Mouse (Mus musculus): ENCODE data around the gene Xrcc6.

The Xrcc6 gene

GRCm38 (mm10) chr15:82022535-82023088 is 35.0 kb downstream of the Xrcc6 start:
- DNase-seq: no peak

DNA sequence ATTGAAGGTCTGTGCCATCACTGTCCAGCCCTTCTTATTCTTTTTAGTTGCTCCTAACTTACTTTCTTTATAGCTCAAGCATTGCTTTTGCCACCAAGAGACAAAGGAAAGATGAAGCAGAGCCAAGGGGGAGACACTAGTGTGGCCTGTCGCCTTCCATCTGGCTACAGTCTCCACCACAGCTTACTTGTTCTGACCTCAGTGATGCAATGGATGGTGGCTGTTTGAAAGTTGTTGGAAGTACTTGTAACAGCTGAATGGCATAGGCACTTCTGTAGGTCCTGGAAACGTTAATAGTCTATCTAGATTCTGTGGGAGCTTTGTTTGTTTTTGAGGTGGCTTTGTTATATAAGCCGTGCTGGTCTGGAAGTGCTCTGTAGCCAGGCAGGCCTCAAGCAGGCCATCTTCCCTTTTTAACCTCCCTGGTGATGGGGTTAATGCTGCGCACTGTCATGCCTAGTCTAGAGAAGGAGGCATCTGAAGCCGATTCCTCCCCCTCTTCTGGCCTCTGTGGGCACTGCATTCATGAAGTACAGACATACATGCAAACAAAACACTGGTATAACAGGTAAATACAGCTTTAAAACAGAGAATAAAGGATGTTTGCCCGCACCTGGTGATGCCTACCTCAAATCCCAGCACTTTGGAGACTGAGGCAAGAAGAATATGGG is 36.5 kb downstream of the Xrcc6 start:
- DNase-seq: no peak

DNA sequence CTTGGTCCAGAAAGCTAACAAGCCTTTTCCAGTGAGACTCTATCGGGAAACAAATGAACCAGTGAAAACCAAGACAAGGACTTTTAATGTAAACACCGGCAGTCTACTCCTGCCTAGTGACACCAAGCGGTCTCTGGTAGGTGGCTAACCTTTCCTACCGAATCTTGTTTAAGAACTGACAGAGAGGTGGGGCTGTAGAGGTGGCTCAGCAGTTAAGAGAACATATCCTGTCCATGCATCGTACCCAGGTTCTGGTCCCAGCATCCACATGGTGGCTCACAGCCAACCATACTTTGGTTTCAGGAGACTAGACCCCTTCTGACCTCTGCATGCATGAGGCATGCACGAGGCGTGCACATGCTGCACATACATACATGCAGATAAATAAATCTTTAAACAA is 39.6 kb downstream of the Xrcc6 start:
- no peak for DNase-seq

DNA sequence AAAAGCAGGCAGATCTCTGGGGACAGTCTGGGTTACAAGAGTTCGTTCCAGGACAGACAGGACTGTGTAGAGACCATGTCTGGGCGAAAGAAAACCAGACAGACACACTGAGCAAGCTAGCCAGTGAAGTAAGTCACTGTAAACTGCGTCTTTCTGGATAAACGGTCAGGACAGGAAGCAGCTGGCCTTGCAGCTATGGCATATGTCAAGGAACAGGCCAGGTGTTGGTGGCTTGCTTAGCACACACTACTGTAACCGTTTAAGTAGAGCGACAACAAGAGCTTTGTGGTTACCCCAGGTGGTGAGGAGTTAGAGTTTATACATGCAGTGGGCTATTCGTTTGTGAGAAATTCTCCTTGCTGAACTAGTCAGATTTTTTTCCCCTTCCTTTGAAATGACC is 40.1 kb downstream of the Xrcc6 start:
- no peak for DNase-seq

- DNase-seq: no peak
Measured at GRCm38 (mm10) chr15:82032386-82032785, 44.8 kb downstream of the Xrcc6 start.

DNA sequence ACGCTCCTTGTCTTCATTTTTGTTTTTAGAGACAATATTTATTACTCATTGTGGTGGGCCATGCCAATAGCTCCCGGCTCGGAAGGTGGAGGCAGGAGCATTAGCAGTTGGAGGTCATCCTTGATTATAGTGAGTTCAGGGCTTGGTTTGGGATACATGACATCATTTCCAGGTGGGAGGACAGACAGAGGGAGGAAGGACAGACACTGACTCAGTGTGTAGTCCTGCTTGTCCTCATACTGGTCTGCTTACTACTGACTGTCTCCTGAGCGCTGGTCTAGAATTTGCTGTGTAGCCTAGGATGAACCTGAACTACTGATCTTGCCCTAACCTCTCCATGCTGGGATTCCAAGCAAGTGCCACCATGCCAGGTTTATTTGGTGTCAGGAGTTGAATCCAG is 46.1 kb downstream of the Xrcc6 start, which contains the start of gene Desi1:
Gene Desi1, minus strand, starts transcription at position 101 of the 400 bp plus-strand sequence.
- no peak for DNase-seq

DNA sequence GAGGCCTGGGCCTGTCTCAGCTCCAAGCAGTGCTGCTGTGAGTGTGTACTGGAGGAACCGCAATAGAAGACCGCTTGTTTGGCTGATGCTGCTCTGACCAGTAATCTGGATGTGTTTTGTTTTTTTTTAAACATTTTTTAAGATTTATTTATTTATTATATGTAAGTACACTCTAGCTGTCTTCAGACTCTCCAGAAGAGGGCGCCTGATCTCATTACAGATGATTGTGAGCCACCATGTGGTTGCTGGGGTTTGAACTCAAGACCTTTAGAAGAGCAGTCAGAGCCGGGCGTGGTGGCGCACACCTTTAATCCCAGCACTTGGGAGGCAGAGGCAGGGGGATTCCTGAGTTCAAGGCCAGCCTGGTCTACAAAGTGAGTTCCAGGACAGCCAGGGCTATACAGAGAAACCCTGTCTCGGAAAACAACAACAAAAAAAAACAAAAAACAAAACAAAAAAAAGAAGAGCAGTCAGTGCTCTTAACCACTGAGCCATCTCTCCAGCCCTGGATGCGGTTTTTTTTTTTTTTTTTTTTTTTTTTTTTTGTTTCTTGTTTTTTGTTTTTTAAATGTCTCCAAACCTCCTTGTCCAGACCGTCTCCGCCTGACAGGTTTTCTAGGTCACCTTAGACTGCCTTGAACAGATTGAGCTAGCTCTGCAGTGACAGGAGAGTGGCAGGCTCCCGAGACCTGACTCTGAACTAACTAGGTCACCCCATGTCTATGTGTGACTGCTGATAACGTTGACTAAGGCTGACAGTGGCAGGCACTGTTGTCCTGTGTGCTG is 48.5 kb downstream of the Xrcc6 start:
- DNase-seq: peak in 1 of 2 experiments; percentile 34

GRCm38 (mm10) chr15:82040650-82041049 is 53.0 kb downstream of the Xrcc6 start:
- DNase-seq: peak; percentile 39 to 49

DNA sequence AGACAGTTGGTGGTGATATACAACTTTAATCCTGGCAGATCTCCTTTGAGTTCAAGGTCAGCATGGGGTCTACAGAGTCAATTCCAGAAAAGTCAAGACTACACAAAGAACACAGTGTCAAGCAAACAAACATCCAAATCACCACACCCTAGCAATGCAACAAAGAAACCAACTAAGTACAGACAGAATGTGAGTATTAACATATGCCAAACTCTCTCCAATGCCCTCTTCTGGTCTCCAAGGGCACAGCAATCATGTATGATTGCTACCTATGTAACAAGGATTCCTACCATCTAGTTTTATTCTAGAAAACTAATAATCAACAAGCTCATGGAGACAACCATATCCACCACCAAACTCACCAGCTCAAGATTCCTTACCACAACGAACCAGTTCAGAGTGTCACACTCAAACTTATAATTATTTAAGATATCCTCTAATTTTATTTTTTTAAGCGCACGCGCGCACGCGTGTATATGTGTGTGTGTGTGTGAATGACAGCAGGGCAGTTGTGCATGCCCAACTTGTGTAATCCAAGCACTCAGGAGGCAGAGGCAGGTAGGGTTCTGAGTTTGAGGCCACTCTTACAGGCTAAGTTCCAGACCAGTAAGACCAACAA is 56.6 kb downstream of the Xrcc6 start:
- peak in 1 of 2 experiments; percentile 40 for DNase-seq

- DNase-seq: peak; percentile 26 to 38
Measured at GRCm38 (mm10) chr15:82046246-82046891, 58.7 kb downstream of the Xrcc6 start.

- DNase-seq: peak; percentile 93 to 95
Measured at GRCm38 (mm10) chr15:82047080-82047883, 59.6 kb downstream of the Xrcc6 start, which contains the start of gene Snu13. TSS of gene Snu13 (minus strand) at chr15:82047598.

GRCm38 (mm10) chr15:82052544-82052943 is 64.9 kb downstream of the Xrcc6 start:
- DNase-seq: no peak

DNA sequence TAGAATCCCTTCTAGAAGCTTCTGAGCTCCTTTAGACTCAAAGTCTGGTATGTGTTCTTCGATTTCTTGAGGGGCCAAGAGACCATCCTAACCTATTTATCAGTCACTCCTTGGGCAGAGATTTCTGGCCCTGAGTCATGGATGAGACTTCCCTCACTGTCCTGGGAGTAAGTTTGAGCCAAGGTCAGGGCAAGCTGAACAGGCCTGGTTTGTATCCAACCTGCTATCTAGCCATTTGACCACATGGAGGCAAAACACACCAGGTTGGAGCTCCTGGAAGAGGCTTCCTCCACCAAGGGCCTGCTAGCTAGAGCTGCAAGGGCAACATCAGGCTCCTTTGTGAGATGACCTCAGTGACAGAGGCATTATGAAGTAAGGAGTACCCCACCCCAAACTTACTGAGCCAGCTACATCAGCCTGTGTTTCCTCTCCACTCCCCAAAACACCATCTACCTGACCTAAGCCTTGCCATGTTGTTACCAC is 71.1 kb downstream of the Xrcc6 start, which contains the start of gene 4930407I10Rik:
Gene 4930407I10Rik, plus strand, starts transcription at position 433 of the 483 bp plus-strand sequence.
- no peak for DNase-seq

- no peak for DNase-seq
Measured at GRCm38 (mm10) chr15:82063909-82064308, 76.3 kb downstream of the Xrcc6 start.

DNA sequence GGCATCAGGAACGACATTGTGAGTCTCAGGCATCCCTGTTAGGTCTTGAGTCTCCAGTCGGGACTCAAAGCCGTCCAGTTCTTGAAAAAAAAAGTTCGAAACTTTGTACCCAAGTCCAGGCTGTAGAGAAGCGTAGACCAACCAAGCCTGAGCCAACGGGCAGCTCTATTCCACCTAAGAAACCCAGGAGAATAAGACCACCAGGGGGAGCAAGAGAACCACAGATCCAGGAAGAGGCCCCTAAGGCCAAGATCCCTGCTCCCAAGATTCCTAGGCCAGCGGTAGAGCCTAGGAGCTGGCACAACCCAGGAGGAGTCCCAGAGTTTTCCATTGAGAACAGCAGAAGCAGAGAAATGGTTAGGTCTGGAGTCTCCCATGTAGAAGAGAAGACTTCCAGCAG is 77.9 kb downstream of the Xrcc6 start:
- DNase-seq: peak; percentile 83

GRCm38 (mm10) chr15:82069898-82070297 is 82.3 kb downstream of the Xrcc6 start, which contains the start of gene Mei1:
TSS of gene Mei1 (plus strand) at chr15:82069996.
- no peak for DNase-seq

GRCm38 (mm10) chr15:82071816-82072469 is 84.3 kb downstream of the Xrcc6 start:
- DNase-seq: no peak

- no peak for DNase-seq
Measured at GRCm38 (mm10) chr15:82073490-82073889, 85.9 kb downstream of the Xrcc6 start.

DNA sequence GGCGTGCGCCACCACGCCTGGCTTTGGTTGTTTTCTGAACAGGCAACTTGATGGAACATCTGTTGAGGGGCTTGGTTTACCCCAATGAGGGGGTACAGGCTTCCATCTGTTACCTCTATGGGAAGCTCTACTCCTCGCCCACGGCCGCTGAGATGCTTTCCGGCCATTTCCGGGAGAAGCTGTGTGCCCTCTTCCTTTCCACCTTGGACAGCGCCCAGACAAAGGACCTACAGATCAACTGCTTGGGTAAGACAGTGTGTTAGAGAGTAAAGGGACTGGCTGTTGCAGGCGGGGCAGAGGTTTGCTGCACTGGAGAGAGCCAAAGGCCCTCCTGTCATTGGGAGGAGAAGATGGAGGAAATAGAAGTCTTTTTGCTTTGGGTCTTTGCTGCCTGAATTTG is 92.2 kb downstream of the Xrcc6 start:
- no peak for DNase-seq

GRCm38 (mm10) chr15:82081161-82081560 is 93.5 kb downstream of the Xrcc6 start:
- DNase-seq: peak; percentile 84 to 86

DNA sequence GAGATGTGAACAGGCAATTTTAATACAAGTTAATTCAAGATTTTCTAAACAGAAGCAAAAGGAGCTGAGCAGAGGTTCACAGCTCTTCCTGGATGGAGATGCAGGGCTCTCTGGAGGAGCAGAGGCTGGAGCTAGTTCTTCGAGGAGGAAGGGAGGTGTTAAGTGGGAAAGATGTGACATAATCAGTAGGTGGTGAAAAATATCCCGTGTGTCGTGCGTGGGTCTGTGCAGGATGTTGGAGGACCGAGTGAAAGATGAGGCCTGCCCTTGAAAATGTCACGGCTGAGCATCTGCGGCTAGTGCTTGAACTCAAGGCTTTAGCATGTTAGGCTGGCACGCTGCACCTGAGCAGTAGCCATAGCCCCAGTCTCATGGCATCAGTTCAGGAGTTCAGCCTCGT is 98.0 kb downstream of the Xrcc6 start:
- no peak for DNase-seq

All from cerebellum, adult 18-20 months (tissue).